Mouse (Mus musculus) layer of hippocampus, adult 9-10 months (tissue): Measurements from ENCODE around the gene Orc3.
"Not testable (repeated sequence)": the region's sequence is repeated elsewhere in the genome, so short reads cannot be mapped to it uniquely, and the experiment has no call there.

Experiments
- DNase-seq: peaks from one replicate; pipeline ENCODE4 v3.0.0; 2022; ENCODE audit warnings: low spot score

Orc3 gene

GRCm38 (mm10) chr4:34582476-34582875 is 32.3 kb downstream of the Orc3 start:
- no peak for DNase-seq

GRCm38 (mm10) chr4:34581990-34582389 is 32.8 kb downstream of the Orc3 start:
- DNase-seq: no peak

GRCm38 (mm10) chr4:34581489-34581888 is 33.3 kb downstream of the Orc3 start:
- not testable (repeated sequence) for DNase-seq

GRCm38 (mm10) chr4:34579215-34579614 is 35.5 kb downstream of the Orc3 start:
- DNase-seq: no peak

GRCm38 (mm10) chr4:34577028-34577427 is 37.7 kb downstream of the Orc3 start:
- no peak for DNase-seq

GRCm38 (mm10) chr4:34572876-34573275 is 41.9 kb downstream of the Orc3 start:
- DNase-seq: no peak

GRCm38 (mm10) chr4:34566226-34566625 is 48.5 kb downstream of the Orc3 start:
- no peak for DNase-seq

GRCm38 (mm10) chr4:34560971-34561370 is 53.8 kb downstream of the Orc3 start:
- no peak for DNase-seq

GRCm38 (mm10) chr4:34556183-34556582 is 58.6 kb downstream of the Orc3 start:
- DNase-seq: no peak

GRCm38 (mm10) chr4:34555604-34556003 is 59.1 kb downstream of the Orc3 start:
- DNase-seq: no peak

GRCm38 (mm10) chr4:34554596-34554995 is 60.1 kb downstream of the Orc3 start:
- DNase-seq: no peak

GRCm38 (mm10) chr4:34551966-34552365 is 62.8 kb downstream of the Orc3 start:
- no peak for DNase-seq

- no peak for DNase-seq
Measured at GRCm38 (mm10) chr4:34551098-34551809, 63.5 kb downstream of the Orc3 start.

- no peak for DNase-seq
Measured at GRCm38 (mm10) chr4:34550748-34551097, 64.0 kb downstream of the Orc3 start, which contains the start of gene Akirin2. Gene Akirin2 (plus strand): TSS chr4:34550937.

- DNase-seq: peak; percentile 88
Measured at GRCm38 (mm10) chr4:34549981-34550747, 64.6 kb downstream of the Orc3 start.

- no peak for DNase-seq
Measured at GRCm38 (mm10) chr4:34529941-34530340, 84.8 kb downstream of the Orc3 start.

- DNase-seq: no peak
Measured at GRCm38 (mm10) chr4:34529379-34529778, 85.4 kb downstream of the Orc3 start.

- no peak for DNase-seq
Measured at GRCm38 (mm10) chr4:34528430-34529100, 86.2 kb downstream of the Orc3 start.

GRCm38 (mm10) chr4:34526771-34527170 is 88.0 kb downstream of the Orc3 start:
- DNase-seq: no peak

- no peak for DNase-seq
Measured at GRCm38 (mm10) chr4:34523586-34523985, 91.2 kb downstream of the Orc3 start.

- no peak for DNase-seq
Measured at GRCm38 (mm10) chr4:34522846-34523245, 91.9 kb downstream of the Orc3 start.
